Mouse (Mus musculus) spleen, adult 18-20 months (tissue): Measurements from ENCODE around the gene Uts2b.

Experiments used
- DNase-seq, 2 experiments: peaks; one replicate each; pipeline ENCODE4 v3.0.0; 2022; ENCODE audit warnings: mixed read lengths in 2 of 2

Gene Uts2b

GRCm38 (mm10) chr16:27370191-27370590 lies at the start of gene Uts2b:
Uts2b (minus strand) TSS chr16:27370239.
- DNase-seq: no peak

GRCm38 (mm10) chr16:27417632-27418031 lies 47.6 kb upstream of the Uts2b start:
- no peak for DNase-seq

- DNase-seq: no peak
Observed at GRCm38 (mm10) chr16:27416937-27417584, 47.0 kb upstream of the Uts2b start.

DNA sequence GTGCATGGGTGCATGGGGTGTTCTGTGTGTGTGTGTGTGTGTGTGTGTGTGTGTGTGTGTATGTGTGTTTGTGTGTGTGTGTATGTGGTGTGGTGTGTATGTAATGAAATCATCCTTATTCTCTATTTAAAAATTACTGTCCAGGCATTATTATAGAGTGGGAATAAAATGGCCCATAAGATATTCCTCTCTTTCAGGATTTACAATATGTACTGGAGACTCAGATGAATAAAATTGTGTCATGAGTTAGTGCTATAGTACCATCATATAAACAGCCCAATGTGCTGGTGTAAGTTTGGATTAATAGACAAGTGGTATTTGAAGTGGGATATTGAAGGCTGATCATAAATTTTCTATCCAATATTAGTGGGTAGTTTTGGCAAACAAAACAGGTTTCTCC lies 34.1 kb upstream of the Uts2b start:
- DNase-seq: no peak

- no peak for DNase-seq
Observed at GRCm38 (mm10) chr16:27401579-27401978, 31.5 kb upstream of the Uts2b start.

DNA sequence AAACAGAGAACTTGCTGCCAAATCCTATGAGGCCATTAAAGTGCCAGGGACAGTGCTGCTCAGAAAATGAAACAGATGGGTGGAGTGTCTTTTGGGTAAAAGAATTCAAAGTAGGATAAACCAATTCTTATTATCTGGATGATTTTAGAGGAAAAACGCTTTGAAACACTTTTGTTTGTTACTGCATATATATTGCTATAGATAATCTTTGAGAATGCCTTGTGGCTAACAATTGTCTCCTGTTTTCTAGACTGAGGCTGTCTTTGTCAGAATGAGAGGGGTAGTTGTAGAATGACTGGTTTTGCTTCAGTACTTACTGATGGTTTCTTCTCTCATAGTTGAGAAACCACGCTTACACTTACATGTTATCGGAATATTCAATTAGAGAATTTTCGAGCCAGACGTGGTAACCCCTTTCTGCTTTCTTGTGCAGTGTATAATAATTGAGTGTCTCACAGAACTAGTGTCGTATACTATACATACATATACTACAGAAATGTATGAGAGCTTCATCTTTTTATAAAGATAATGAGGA lies 29.7 kb upstream of the Uts2b start:
- no peak for DNase-seq

GRCm38 (mm10) chr16:27399026-27399718 lies 29.1 kb upstream of the Uts2b start:
- no peak for DNase-seq

- no peak for DNase-seq
Observed at GRCm38 (mm10) chr16:27396951-27397350, 26.9 kb upstream of the Uts2b start.

DNA sequence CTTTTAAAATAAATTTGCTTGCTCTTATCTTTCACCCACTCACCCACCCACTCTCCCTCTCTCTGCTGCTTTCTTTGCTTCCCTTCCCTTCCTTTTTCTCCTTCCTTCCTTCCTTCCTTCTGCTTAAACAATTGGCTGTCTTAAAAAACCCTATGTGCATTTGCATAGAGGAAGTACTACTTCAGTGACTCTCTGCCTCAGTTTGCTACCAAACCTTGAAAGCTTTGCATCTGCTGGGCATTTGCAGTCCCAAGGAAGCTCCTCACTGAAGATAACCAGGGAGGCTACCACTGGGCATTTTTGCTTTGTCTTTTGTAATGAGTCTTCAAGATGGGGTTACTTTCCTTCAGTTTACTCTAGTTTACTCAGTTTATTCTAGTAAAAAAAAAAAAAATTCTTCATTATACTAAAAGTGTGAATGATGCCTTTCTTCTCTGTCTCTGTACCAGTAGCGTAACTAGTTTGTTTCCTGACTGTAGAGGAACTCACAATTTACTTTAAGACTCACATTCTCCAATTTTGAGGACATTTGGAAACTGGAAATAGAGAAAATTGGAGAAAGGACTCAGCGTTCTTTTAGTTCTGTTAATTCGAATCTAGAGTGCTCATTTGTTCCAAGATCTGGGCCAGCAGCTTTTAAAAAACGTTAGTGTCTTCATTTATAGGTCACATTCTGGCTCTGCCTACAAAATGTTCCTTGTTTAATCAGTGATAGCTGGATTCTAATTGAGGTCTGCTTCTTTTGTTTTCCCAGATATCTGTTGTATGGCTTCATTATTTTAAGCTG lies 25.4 kb upstream of the Uts2b start:
- no peak for DNase-seq

DNA sequence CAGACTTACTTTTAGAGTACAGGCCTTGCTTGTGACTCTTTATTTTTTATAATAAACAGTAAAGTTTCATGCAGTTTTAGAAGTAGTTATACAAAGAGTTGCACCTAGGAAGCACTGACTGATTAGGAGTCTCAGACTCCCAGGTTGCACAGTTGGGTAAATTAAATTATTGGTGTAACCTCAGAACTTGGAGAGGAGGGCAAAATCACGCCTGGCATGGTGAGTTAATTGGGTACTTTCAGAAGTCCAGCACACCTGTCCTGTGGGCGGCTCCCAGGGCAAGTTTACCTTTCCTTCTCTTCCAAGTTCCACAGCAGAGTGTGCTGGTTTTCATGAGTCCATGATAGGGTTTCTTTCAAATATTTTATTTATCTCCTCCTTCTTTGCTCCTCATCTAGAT lies 21.8 kb upstream of the Uts2b start:
- DNase-seq: no peak

DNA sequence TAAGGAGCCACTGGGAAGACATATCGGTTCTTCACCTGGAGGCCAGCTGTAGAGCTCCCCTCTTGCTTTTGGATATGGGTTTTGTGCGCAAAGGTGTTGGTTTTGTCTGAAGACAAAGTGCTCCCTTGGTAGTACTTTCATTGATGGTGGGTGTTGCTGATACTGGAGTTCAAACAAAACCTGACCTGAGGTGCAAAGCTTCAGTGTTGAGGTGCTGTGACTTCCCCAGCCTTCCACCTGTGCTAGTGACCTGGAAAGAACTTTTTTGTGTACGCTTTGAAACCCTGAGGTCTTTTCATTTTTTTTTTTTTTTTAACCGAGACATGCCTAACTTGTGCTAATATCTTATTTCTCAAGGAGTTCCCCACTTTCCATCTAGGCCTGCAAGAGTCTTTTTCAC lies 20.3 kb upstream of the Uts2b start:
- no peak for DNase-seq

DNA sequence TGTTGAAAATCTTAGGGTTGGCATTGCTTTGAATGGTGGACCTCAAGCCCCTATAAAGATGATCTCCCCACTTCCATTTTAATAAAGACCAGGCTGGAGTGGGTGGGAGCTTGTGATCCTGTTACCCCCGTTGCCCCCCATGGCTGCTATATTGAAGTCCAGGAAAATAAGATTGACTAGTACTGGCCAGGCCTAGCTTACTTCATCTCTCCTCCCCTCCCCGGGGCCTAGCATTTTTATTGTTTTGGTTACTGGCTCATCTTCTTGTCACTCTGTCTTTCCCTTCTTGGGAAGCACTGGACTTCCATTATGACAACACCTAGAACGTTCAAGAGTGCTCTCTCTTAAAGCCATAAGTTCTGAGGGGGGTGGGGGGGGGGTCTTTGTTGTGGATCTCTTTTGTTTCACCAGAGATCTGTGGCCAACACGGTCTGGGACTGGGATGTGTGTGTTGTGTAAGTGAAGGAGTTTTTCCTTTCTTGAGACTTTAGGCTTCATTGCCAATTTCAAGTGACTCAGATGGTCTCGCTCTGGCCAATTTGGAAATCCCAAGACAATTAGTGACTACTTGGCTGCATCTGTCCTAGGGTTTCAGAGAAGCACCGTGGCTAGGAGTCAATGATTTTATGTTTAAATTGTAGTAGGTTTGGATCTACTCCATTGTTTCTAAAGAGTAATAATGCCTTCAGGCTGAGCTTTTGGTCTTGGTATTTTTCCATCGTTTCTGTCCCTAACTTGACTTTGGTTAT lies 19.7 kb upstream of the Uts2b start:
- DNase-seq: no peak

DNA sequence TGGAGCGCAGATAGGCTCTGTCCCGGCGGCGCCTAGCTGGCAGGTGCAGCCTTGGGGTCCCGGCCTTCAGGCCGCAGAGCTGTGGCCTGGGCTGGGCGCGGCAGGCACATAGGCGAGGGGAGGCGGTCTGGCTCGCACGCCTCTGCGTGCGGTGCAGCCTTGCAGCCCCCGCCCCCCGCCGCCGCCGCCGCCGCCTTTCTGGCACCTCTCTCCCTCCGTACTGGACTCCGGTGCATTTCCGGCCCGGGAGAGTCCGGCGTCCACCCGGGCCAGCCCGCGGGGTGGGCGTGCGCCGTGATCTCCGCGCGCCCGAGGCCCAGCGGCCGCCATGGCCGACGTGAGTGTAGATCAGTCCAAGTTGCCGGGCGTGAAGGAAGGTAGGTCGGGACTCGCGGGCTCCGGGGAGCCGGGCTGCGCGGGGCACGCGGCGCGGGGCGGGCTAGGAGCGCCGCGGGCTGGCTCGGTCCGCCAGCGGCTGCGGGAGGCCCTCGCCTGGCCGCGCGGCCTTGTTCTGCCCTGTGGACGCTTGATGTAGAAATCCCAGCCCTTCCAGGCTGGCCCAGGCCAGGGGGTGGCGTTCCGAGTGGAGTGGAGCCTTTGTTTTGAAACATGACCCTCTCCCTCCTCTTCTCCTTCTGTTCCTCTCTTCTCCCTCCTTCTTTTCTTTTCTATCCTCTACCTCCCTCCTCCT lies 18.9 kb upstream of the Uts2b start, which contains the start of gene Ccdc50:
Gene Ccdc50, plus strand, starts transcription at position 109 of the 691 bp plus-strand sequence.
- DNase-seq: peak; percentile 63 to 68

GRCm38 (mm10) chr16:27387634-27388611 lies 17.9 kb upstream of the Uts2b start:
- peak; percentile 13 to 40 for DNase-seq

DNA sequence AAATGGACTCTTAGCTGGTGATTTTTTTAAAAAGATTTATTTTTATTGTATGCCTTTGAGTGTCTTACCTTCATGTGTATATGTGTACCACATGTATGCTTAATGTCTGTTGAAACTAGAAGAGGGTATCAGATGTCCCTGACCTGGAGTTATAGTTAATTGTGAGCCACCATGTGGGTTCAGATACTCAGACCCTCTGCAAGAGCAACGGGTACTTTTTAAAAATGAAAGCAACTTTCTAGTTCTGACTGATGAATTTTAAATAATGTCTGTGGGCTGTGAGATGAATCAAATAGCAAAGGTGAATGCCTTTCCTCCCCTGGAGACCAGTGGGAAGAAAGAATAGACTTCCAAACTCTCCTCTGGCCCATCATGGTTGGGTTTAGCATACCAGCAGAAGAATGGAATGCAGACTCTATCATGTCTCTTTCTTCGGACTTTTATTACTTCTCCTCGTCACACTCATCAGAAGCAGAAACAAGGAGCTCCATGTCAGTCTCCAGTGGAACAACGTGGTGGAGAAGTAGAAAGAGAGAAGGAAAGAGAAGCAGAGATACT lies 16.9 kb upstream of the Uts2b start:
- DNase-seq: no peak

DNA sequence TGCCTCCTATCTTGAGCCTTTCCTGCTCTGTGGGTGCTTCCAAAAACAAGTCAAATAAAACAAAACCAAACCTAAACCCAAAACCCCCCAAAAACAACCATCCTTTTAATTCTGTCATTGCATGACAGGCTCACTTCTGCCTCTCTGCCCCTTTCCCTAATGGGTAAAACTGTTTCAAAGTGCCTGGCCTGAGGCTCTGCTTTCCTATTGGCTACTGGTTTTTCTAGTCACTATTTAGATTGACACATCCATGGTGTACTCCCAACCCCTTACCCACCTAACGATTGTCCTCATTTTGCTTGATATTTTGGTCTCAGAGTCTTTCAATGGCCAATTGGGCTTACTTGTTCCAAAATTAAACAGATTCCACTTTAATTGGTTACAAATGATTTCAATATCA lies 15.6 kb upstream of the Uts2b start:
- no peak for DNase-seq

DNA sequence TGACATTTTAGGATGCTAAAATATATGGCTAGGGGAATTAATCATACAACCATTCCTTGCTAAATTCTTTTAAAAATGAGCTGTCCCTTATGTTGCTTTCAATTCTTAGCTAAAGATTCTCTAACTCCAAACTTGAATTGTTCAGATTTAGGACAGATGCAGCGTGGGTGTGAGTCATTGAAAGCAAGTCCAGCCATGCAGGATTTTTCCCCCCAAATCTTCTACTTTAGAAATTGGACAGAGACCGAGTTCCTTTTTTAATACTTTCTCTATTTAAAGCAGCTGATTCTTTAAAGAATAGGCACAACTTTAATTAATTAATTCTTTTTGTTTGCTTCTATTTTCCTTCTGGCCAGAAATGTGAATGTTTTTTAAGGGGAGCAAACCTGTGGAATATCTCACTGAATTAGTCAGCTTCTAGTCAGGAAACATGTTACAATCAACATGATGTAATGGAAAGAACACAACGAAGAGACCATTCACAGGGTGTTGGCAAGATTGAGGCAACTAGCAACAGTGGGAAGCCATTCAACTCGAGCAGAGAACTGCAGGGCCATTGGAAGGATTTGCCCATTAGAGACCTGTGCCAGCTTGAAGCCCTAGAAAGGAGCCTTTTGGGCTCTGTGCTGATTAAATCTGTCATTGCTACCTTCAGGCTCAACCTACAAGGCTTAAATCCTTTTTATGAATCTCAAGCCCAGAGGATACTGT lies 15.0 kb upstream of the Uts2b start:
- no peak for DNase-seq

DNA sequence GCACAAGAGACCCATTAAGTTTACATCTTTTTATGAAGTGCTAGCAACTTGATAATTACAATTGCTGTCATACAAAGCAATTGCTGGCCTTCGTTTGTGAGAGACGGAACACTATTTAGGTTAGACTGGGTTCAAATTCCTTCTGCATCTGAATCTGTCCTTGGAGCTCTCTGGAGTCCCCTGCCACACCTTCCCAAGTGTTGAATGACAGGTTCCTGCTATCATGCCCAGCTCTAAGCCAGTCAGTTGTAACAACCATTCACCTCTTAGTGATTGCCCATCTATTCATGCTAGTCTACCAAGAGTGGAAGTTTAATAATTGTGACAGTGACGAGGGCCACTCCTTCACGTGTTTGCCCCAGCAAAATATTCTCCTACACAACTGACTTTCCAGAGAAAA lies 12.2 kb upstream of the Uts2b start:
- no peak for DNase-seq

- DNase-seq: no peak
Observed at GRCm38 (mm10) chr16:27376556-27376955, 6.5 kb upstream of the Uts2b start.

- no peak for DNase-seq
Observed at GRCm38 (mm10) chr16:27375318-27375717, 5.3 kb upstream of the Uts2b start.
